Mouse (Mus musculus) T-helper 17 cell (primary cell): Measurements from ENCODE around the gene Hspa4l.

Source experiments
- in situ Hi-C, 2 experiments: fragments of 300-600 bp; cut with MboI, MseI; formaldehyde crosslinking; loops; 1 replicate in 1 of 2; 2 replicates in 1 of 2; pipeline ENCODE4 v1.15.1; 2025; ENCODE audit warnings: high pct_unique_total_duplicates in 2 of 2

Gene Hspa4l

DNA sequence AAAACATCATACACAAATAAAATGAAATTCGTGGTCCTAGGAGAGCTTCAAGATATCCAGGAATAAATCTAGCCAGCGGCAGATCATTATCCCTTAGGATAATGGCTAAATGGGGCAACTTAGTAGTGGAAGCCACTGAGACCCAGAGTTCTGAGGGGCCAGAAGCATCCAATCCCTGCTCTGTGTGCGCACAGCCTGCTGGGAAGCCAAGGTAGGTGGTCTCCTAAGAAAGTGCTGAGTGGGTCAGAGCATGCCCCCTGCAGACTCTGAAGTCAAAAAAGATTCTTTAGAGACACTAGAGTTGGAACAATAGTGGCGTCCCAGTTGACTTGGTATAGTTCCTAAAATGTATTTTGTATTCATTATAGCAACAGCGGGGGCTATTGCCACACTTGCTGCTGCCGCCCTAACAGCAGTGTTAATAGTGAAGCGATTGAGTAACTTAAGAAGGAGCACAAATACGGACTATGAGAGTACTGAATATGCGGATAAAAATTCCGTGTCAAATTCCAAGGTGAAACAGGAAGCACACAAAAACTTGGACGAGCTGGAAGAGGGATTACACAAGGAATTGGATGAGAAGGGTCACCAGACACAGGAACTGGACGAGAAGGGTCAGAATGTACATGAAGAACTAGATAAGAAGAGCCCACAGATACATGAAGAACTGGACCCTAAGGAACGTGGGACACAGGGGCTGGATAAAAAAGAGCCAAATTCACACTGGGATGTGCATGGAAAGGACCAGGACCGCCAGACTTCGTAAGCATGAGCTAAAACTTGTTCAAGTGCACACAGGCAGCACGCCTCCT lies at the start of gene Hspa4l:
Gene Hspa4l (plus strand): TSS at position 472 of the 812 bp plus-strand sequence.
- in situ Hi-C loops: loop anchor here (5.0 to 10.0 kb wide), 2 partner anchors 222 to 701 kb away; no protein-coding TSS in a partner anchor

- in situ Hi-C loops: loop anchor here in 1 of 2 experiments (25.0 kb wide), 1 partner anchor 1808 kb away; the partner anchor contains the start of gene Fat4
These were observed 49.1 kb upstream of the Hspa4l start for GRCm38 (mm10) chr3:40695162-40695561.

DNA sequence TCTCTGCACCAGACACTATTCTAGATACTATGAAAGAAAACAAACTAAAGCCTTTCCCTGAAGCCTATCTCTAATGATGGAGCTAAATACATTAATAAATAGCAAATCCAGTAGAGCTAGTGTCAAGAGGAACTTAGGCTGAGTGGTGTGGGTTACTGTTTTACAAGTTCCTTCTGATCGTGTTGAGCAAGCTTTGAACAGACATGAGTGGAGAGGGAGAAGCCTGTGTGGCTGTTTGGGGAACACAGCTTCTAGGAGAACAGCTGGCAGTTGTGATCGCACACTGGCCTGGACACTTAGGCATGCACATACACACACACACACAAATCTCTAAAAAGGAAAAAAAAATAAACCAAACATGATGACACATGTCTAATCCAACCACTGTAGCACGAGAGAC lies 45.5 kb upstream of the Hspa4l start:
- in situ Hi-C loops: loop anchor here in 1 of 2 experiments (25.0 kb wide), 1 partner anchor 1812 kb away; the partner anchor contains the start of gene Fat4

DNA sequence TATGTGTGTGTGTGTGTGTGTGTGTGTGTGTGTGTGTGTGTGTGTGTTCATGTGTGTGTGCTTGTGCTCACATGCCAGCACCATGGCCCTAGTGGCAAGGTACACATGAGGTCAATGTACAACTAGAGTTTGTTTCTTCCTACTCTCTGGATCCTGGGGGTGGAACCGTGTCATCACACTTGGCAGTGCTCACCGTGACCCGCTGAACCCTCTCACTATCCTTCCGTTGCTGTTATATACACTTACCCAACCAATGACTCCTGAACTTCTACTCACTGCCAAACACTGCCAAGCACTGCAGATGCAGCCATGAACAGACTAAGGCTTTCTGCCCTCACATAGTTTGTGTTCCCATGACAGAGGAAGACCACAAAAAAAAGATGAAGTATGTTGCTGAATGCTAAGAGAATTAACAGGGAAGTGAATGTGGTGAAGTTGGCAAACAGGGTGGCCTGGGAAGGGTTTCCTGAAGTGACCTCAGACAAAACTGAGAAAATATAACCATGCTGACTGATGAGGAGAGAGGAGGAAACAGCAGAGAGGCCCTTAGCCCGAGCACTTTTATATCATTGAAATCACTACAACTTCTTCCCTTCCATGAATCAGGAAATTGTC lies 39.4 kb upstream of the Hspa4l start:
- in situ Hi-C loops: no loop called here

DNA sequence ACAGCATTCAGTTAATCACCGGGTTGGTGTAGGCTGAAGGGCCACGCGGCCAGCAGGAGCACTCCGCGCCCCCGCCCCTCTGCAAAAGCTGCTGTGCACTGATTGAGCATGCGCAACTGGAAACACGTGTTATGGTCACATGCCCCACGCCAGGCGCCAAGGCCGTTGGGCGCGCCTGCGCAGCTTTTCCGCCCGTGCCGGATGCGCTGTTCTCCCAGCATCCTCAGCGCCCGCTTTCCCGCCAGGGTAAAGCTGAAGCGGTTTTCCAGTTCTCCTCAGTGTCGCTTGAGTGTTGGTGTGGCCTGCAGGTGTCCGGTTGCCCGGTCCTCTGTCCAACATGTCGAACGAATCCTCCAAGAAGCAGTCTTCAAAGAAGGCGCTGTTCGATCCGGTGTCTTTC lies 35.6 kb upstream of the Hspa4l start, which contains the start of gene Slc25a31:
Gene Slc25a31 (plus strand): TSS at position 201 of the 400 bp plus-strand sequence.
- in situ Hi-C loops: no loop called here

GRCm38 (mm10) chr3:40716056-40716455 lies 28.2 kb upstream of the Hspa4l start:
- in situ Hi-C loops: no loop called here

DNA sequence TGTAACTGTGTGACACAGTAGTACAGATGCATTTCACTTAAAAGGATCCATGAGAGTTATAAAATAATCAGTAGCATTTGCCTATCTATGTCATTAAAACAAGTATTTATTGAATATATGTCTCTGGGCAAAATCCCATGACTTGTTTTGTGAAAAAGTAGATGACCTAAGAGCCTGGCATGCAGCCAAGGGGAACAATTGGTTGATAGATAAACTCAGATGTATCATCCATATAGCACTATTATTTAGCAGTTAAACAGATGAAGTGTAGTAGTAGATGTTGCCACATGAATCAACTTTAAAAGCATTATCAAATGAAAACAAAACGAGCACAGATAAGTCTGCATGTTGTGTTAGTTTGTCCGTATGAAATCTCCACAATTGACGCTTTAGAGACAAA lies 25.3 kb upstream of the Hspa4l start:
- in situ Hi-C loops: no loop called here

GRCm38 (mm10) chr3:40738381-40738912 lies 5.8 kb upstream of the Hspa4l start:
- in situ Hi-C loops: loop anchor here in 1 of 2 experiments (5.0 kb wide), 1 partner anchor 81 kb away; no protein-coding TSS in a partner anchor

GRCm38 (mm10) chr3:40744836-40745660 lies 753 bp downstream of the Hspa4l start:
- in situ Hi-C loops: loop anchor here (5.0 to 10.0 kb wide), 4 partner anchors 93 to 700 kb away; no protein-coding TSS in a partner anchor

DNA sequence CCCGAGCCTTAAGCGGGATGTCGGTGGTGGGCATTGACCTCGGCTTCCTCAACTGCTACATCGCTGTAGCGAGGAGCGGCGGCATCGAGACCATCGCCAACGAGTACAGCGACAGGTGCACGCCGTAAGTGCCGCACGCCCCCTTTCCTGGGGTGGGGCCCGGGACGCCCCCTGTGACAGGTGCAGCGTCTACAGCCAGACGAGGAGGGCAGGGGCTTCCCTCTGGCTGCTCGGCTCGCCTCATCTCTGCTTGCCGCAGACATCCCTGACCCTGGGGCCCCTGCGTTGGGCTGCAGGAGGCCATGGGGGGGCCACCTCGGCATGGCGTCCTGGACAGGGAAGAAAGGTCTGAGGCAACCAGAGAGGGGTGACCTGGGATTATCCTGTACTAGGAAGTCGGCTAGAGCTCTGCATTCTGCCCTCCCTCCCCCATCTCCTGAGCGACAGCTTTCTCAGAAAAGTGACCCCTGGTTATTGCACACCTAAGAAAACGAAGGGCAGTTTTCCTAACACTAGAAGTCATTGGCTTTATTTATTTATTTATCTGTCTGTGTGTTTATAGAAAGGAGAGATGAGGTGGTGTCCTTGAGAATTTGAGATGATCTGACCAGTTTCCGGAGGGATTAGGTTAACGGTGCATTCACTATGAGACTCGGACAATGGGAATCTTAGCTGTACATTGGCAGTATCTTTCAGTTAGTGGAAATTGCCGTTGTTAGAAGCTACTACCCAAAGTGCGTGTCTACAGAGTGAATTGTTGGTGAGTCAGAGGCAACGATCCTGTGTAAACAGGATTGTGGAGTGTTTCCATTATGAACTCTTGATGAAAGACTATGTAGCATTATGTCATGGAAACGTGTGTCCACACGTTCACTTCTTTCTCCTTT lies 1.6 kb downstream of the Hspa4l start:
- in situ Hi-C loops: loop anchor here (5.0 to 10.0 kb wide), 3 partner anchors 94 to 699 kb away; no protein-coding TSS in a partner anchor

DNA sequence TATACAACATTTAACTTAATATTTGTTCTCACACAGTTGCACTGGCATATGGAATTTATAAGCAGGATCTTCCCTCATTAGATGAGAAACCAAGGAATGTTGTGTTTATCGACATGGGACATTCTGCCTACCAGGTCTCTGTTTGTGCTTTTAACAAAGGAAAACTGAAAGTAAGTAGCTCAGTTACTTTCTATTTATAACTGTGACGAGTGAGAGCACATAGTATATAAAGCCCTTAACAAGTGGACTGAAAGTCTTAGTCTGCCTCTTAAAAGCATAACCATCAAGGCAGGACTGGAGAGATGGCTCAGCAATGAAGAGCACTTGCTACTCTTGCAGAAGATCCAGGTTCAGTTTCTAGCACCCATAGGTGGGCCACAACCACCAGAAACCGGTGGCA lies 16.5 kb downstream of the Hspa4l start:
- in situ Hi-C loops: no loop called here

DNA sequence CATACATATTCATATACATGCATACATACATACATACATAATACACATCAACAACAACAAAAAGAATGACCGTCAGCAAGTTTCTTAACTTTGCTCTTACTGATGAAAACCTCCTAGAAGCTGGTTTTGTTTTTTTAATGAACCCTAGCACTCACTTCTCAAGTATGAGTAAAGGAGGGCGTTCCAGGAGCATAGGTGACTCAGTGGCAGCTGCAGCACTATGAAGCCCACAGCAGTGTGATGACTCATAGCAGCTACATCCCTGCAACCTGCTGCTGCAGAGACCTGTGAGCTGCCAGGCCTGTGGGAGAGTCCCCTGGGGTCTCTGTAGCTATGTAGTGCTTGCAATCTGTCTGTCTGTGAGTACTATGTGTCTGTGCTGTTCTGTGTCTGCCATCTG lies 17.0 kb downstream of the Hspa4l start:
- in situ Hi-C loops: no loop called here

DNA sequence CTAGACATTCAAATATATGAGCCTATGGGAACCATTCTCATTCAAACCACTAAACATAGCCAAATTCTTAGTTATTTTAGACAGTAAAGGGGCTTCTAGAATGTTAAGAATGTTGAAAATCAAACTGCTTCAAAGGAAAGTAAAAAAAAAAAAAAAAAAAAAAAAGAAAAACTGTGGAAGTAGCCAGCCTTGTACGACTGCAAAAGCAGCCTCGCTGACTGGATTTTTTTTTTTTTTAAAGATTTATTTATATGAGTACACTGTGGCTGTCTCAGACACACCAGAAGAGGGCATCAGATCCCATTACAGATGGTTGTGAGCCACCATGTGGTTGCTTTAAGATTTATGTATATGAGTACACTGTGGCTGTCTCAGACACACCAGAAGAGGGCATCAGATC lies 49.5 kb downstream of the Hspa4l start:
- in situ Hi-C loops: no loop called here

- in situ Hi-C loops: no loop called here
These were observed 53.8 kb downstream of the Hspa4l start for GRCm38 (mm10) chr3:40798054-40798453.

GRCm38 (mm10) chr3:40798500-40798899 lies 54.2 kb downstream of the Hspa4l start:
- in situ Hi-C loops: no loop called here

DNA sequence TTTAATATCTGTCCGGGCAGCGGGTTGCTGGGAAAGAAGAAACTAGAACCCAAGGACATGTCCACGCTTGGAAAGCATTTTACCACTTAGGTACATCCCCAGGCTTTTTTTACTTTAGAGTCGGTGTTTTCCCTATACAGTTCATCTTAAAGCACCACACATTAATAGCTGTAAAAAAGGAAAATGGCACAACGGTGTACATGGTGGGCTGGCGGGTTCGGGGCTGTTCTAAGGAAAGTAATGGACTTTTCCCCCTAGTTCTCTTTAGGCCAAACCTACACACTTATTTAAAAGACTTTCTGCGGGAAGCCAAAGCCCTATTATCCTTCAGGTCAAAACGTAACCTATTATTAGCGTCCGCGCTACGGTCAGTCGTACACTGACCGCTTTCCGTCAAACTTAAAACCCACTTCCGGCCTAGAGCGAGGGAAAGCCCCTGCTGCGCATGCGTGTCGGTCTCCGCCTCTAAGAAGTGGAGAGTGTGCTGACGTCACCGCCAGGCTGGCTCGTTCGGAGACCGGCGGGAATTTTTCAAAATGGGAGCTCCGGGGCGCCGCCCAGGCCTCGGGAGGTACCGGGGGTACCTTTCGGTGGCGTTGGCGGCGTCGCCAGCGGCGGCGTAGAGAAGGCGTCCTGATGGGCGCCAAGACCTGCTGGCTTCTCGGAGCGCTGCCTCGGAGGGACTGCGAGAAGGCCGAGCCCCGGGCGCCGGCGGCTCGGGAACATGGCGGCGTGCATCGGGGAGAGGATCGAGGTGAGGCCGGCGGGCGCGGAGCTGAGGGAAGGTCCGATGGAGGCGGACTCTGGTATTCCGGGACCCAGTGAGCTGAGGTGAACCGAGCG lies 55.5 kb downstream of the Hspa4l start, which contains the start of gene Plk4:
Gene Plk4 (plus strand): TSS at position 490 of the 843 bp plus-strand sequence.
- in situ Hi-C loops: no loop called here

DNA sequence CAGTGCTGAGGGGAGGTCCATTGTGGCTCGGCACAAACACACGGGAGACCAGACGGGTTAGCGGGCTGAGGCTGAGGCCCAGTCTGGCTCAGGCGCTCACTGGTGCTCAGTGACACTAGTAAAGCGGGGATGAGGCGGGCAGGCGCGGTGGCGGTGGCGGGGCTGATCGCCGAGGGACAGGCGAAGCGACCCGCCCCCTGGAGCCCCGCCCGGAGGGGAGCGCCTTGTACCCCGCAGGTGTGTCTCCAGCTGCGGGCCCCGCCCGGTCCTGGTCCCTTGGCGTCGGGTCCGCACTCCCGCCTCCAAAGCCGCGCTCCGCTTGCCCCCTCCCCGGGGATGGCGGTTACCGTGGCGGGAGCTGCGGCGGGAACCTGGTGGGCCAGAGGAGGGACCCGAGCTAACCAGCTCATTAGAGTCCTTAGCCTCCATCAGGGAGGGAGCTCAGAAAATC lies 56.1 kb downstream of the Hspa4l start:
- in situ Hi-C loops: no loop called here

DNA sequence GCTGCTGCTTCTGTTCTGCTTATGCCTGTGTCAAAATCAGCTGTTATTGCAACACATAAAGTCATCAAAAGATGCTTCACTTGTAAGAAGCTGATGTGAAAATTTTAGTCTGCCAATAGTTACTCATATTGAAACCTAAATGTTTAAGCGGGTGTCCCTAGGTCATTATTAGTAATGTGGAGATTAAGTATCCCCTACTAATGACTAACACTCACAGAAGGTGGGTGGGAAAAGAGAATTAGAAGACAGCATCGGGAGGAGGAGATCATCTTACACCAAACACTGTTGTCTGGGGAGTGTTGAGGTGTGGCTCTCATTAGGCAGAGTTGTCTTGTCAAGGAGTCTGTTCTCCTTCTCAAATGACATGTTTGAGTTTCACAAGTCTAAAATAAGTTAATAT lies 62.6 kb downstream of the Hspa4l start:
- in situ Hi-C loops: no loop called here

GRCm38 (mm10) chr3:40808686-40809085 lies 64.4 kb downstream of the Hspa4l start:
- in situ Hi-C loops: no loop called here
